Mouse (Mus musculus) stomach, embryonic 14.5 days (tissue): ENCODE measurements around the gene Fam118a. TPM values are rescaled to one million over a fixed set of nuclear protein-coding genes. Genes with fewer than 3 reads are reported as not detected.

Experiments
- ATAC-seq: fragments of 200-750 bp; cut with Nextera tagmentation; 2 replicates; pipeline ENCODE4 v1.8.0; 2017; ENCODE audit warnings: low read depth, moderate TSS enrichment; ENCODE audit not compliant: insufficient number of reproducible peaks, insufficient read depth, low FRiP score
- H3K27ac ChIP-seq: fragments of 300-500 bp; sonication (generic); 2 replicates; pipeline ENCODE4 v1.5.1; 2014; ENCODE audit warnings: mild to moderate bottlenecking, low read length, moderate library complexity, mixed read lengths
- H3K27me3 ChIP-seq: fragments of 300-500 bp; sonication (generic); 2 replicates; pipeline ENCODE4 v1.6.1; 2014; ENCODE audit warnings: low read length, control low read depth, mixed read lengths; ENCODE audit not compliant: control insufficient read depth, insufficient read depth
- H3K36me3 ChIP-seq: fragments of 300-500 bp; sonication (generic); 2 replicates; pipeline ENCODE4 v1.6.1; 2014; ENCODE audit warnings: mild to moderate bottlenecking, control low read depth, low read length, moderate library complexity, mixed read lengths; ENCODE audit not compliant: control insufficient read depth, insufficient read depth
- H3K4me1 ChIP-seq: fragments of 300-500 bp; sonication (generic); 2 replicates; pipeline ENCODE4 v1.6.1; 2014; ENCODE audit warnings: low read length, control low read depth, mixed read lengths; ENCODE audit not compliant: control insufficient read depth, insufficient read depth
- H3K4me2 ChIP-seq: fragments of 300-500 bp; sonication (generic); replicated peaks from 2 replicates; pipeline ENCODE4 v1.6.1; 2014; ENCODE audit warnings: low read depth, low read length, control low read depth
- H3K4me3 ChIP-seq: fragments of 300-500 bp; sonication (generic); 2 replicates; pipeline ENCODE4 v1.5.1; 2014; ENCODE audit warnings: low read depth, low read length, control low read depth
- H3K9ac ChIP-seq: fragments of 300-500 bp; sonication (generic); replicated peaks from 2 replicates; pipeline ENCODE4 v1.6.1; 2014; ENCODE audit warnings: low read depth, mild to moderate bottlenecking, control low read depth, low read length, moderate library complexity, mixed read lengths
- H3K9me3 ChIP-seq: fragments of 300-500 bp; sonication (generic); 2 replicates; pipeline ENCODE4 v1.6.1; 2016; ENCODE audit warnings: low read depth, low read length, control low read depth; ENCODE audit not compliant: control insufficient read depth
- WGBS: fragments of 180-500 bp; shearing (Covaris S2); extraction: QIAGEN DNeasy Blood & Tissue Kit; methylation state at CpG from one replicate; pipeline ENCODE4 v1.1.7; 2014; 5-methylcytosine and 5-hydroxymethylcytosine counted together
- polyA plus RNA-seq: library from polyadenylated mRNA; unstranded; fragments of >200 nt; fragmentation: Nextera tagmentation; extraction: Ambion mirVana; gene quantifications from 2 replicates; pipeline ENCODE4 v1.2.1, GENCODE M21; 2014

Gene Fam118a
- polyA plus RNA-seq, 1 experiment from 2014 or later: 30.7 TPM

- Histone ChIP-seq H3K9ac (peak within 1 kb of the TSS; percentile 88), H3K4me1 (peaks cover 13% of the 10 kb centered on the region; the same call in 1 of the 2 replicates), H3K27ac (peak within 1 kb of the TSS; percentile 48), H3K9me3 (no peaks in the 10 kb centered on the region), H3K36me3 (no peaks in the 10 kb centered on the region), H3K4me2 (peak within 1 kb of the TSS; percentile 85), H3K27me3 (no peaks in the 10 kb centered on the region), H3K4me3 (peak within 1 kb of the TSS; percentile 74)
- WGBS: 2% methylated on average over 50 of the region's 59 CpGs
- ATAC-seq: peak; percentile 90
These were observed 40.6 kb upstream of the Fam118a start, which contains the start of gene 5031439G07Rik for GRCm38 (mm10) chr15:84987874-84988825. Gene 5031439G07Rik (minus strand): TSS chr15:84988551.

- H3K9me3 ChIP-seq: no peaks in the 10 kb centered on the region
- H3K36me3 ChIP-seq: no peaks in the 10 kb centered on the region
- H3K4me2 ChIP-seq: no peak overlapping the region
- 82% methylated on average over 3 of the region's 3 CpGs for WGBS
- ATAC-seq: no peak
- no peak overlapping the region for H3K27ac ChIP-seq
- H3K9ac ChIP-seq: no peak overlapping the region
- H3K4me1 ChIP-seq: peaks cover 13% of the 10 kb centered on the region; the same call in 1 of the 2 replicates
- H3K4me3 ChIP-seq: no peak overlapping the region
- no peaks in the 10 kb centered on the region for H3K27me3 ChIP-seq
These were observed 39.6 kb upstream of the Fam118a start for GRCm38 (mm10) chr15:84989098-84989497.

DNA sequence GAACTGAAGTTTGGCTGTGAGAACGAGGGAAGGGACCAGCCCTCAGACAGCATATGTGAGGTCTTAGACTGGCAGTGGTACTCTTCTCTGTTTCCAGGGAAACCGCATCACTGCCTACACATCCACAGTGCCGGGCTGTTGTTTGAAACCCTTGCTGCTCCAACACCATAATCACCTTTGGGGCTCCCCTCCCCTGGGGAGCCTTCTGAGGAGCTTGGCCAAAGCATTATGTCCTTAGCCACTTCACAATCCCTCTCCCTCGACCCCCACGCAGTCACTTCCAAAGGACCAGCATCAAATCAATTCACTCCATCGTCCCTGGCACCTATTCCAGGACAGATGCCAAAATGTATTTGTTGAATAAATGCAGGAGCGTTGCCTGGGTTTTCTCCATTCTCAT is 39.0 kb upstream of the Fam118a start:
- no peak overlapping the region for H3K27ac ChIP-seq
- no peak overlapping the region for H3K4me3 ChIP-seq
- ATAC-seq: no peak
- H3K27me3 ChIP-seq: no peaks in the 10 kb centered on the region
- H3K9ac ChIP-seq: no peak overlapping the region
- H3K9me3 ChIP-seq: no peaks in the 10 kb centered on the region
- H3K4me2 ChIP-seq: no peak overlapping the region
- H3K4me1 ChIP-seq: peaks cover 13% of the 10 kb centered on the region; the same call in 1 of the 2 replicates
- 61% methylated on average over 7 of the region's 7 CpGs for WGBS
- H3K36me3 ChIP-seq: no peaks in the 10 kb centered on the region

- no peak for ATAC-seq
These were observed 34.2 kb upstream of the Fam118a start for GRCm38 (mm10) chr15:84994498-84994897.

GRCm38 (mm10) chr15:84995041-84995440 is 33.7 kb upstream of the Fam118a start:
- H3K9ac ChIP-seq: no peak overlapping the region

More at GRCm38 (mm10) chr15:84994498-84994897, 34.2 kb upstream of the Fam118a start:
- H3K9ac ChIP-seq: no peak overlapping the region
- H3K36me3 ChIP-seq: no peaks in the 10 kb centered on the region
- H3K4me1 ChIP-seq: no peaks in the 10 kb centered on the region
- H3K27me3 ChIP-seq: no peaks in the 10 kb centered on the region
- no peak overlapping the region for H3K4me2 ChIP-seq
- no peak overlapping the region for H3K27ac ChIP-seq
- H3K4me3 ChIP-seq: no peak overlapping the region
- H3K9me3 ChIP-seq: no peaks in the 10 kb centered on the region
- WGBS: 28% methylated on average over 6 of the region's 6 CpGs

GRCm38 (mm10) chr15:84995967-84996366 is 32.8 kb upstream of the Fam118a start:
- no peak overlapping the region for H3K4me3 ChIP-seq
- ATAC-seq: no peak
- no peak overlapping the region for H3K4me2 ChIP-seq
- no peaks in the 10 kb centered on the region for H3K9me3 ChIP-seq
- no peak overlapping the region for H3K27ac ChIP-seq
- no peak overlapping the region for H3K9ac ChIP-seq
- H3K36me3 ChIP-seq: no peaks in the 10 kb centered on the region
- no peaks in the 10 kb centered on the region for H3K27me3 ChIP-seq
- H3K4me1 ChIP-seq: no peaks in the 10 kb centered on the region
- 0% methylated on average over 1 of the region's 1 CpGs for WGBS

More at GRCm38 (mm10) chr15:84995041-84995440, 33.7 kb upstream of the Fam118a start:
- no peaks in the 10 kb centered on the region for H3K27me3 ChIP-seq
- no peak overlapping the region for H3K4me2 ChIP-seq
- H3K4me3 ChIP-seq: no peak overlapping the region
- no peaks in the 10 kb centered on the region for H3K9me3 ChIP-seq
- H3K27ac ChIP-seq: no peak overlapping the region
- WGBS: 34% methylated on average over 6 of the region's 6 CpGs
- H3K4me1 ChIP-seq: no peaks in the 10 kb centered on the region
- ATAC-seq: no peak
- H3K36me3 ChIP-seq: no peaks in the 10 kb centered on the region

- Histone ChIP-seq H3K4me1 (no peaks in the 10 kb centered on the region), H3K9me3 (no peaks in the 10 kb centered on the region), H3K4me2 (no peak overlapping the region), H3K27me3 (no peaks in the 10 kb centered on the region), H3K36me3 (no peaks in the 10 kb centered on the region), H3K4me3 (no peak overlapping the region), H3K9ac (no peak overlapping the region), H3K27ac (no peak overlapping the region)
- ATAC-seq: no peak
- 56% methylated on average over 14 of the region's 14 CpGs for WGBS
These were observed 30.8 kb upstream of the Fam118a start for GRCm38 (mm10) chr15:84997768-84998454.

GRCm38 (mm10) chr15:84999911-85000310 is 28.8 kb upstream of the Fam118a start:
- no peaks in the 10 kb centered on the region for H3K36me3 ChIP-seq
- no peaks in the 10 kb centered on the region for H3K9me3 ChIP-seq
- no peaks in the 10 kb centered on the region for H3K4me1 ChIP-seq
- no peak for ATAC-seq
- no peak overlapping the region for H3K4me2 ChIP-seq
- H3K27ac ChIP-seq: no peak overlapping the region
- WGBS: 73% methylated on average over 7 of the region's 7 CpGs
- no peak overlapping the region for H3K9ac ChIP-seq
- no peak overlapping the region for H3K4me3 ChIP-seq
- H3K27me3 ChIP-seq: no peaks in the 10 kb centered on the region
